Mouse (Mus musculus): ENCODE data around the gene Dip2a. TPM values are rescaled to one million over a fixed set of nuclear protein-coding genes. Genes with fewer than 3 reads are reported as not detected.

Dip2a gene
- polyA plus RNA-seq, 1 experiment from 2014 or later = 6.9 TPM

- no peak overlapping the region for H3K27ac ChIP-seq (replicated peaks)
- H3K9me3 ChIP-seq = no peaks in the 10 kb centered on the region
- DNase-seq (ENCODE audit: low spot score) = no peak
- H3K36me3 ChIP-seq (replicated peaks) = peaks cover 2% of the 10 kb centered on the region; the same call in 1 of the 2 replicates
- WGBS = 93% methylated on average over 7 of the region's 7 CpGs
- peaks cover 27% of the 10 kb centered on the region for H3K4me1 ChIP-seq
- H3K27me3 ChIP-seq (replicated peaks; ENCODE audit: low read depth, poor library complexity, severe bottlenecking) = no peaks in the 10 kb centered on the region
- H3K4me3 ChIP-seq = no peak overlapping the region
These were observed 87.9 kb downstream of the Dip2a start for GRCm38 (mm10) chr10:76257231-76257630.

GRCm38 (mm10) chr10:76255617-76256016, 89.5 kb downstream of the Dip2a start:
- H3K4me1 ChIP-seq = peaks cover 24% of the 10 kb centered on the region
- H3K36me3 ChIP-seq (replicated peaks) = no peaks in the 10 kb centered on the region
- H3K27ac ChIP-seq (replicated peaks) = no peak overlapping the region
- WGBS = 76% methylated on average over 6 of the region's 6 CpGs
- no peaks in the 10 kb centered on the region for H3K9me3 ChIP-seq
- DNase-seq (ENCODE audit: low spot score) = no peak
- H3K4me3 ChIP-seq = no peak overlapping the region
- no peaks in the 10 kb centered on the region for H3K27me3 ChIP-seq (replicated peaks; ENCODE audit: low read depth, poor library complexity, severe bottlenecking)

- Histone ChIP-seq H3K4me3 (no peak within 1 kb of the TSS), H3K27me3 (replicated peaks; ENCODE audit: low read depth, poor library complexity, severe bottlenecking) (no peaks in the 10 kb centered on the region), H3K27ac (replicated peaks) (no peak within 1 kb of the TSS), H3K9me3 (no peaks in the 10 kb centered on the region), H3K36me3 (replicated peaks) (no peaks in the 10 kb centered on the region), H3K4me1 (0 out of 2 replicates have a peak, but pooled peaks cover 7% of the 10 kb centered on the region)
- no peak for DNase-seq (ENCODE audit: low spot score)
- 71% methylated on average over 4 of the region's 4 CpGs for WGBS
These were observed 91.6 kb downstream of the Dip2a start, which contains the start of gene S100b for GRCm38 (mm10) chr10:76253536-76253935. Gene S100b (plus strand): TSS chr10:76253853.

- WGBS = 96% methylated on average over 1 of the region's 1 CpGs
These were observed 92.0 kb downstream of the Dip2a start for GRCm38 (mm10) chr10:76253079-76253478.

GRCm38 (mm10) chr10:76250870-76251269, 94.2 kb downstream of the Dip2a start:
- no peak for DNase-seq (ENCODE audit: low spot score)
- 78% methylated on average over 7 of the region's 7 CpGs for WGBS
- Histone ChIP-seq H3K27ac (replicated peaks) (no peak overlapping the region), H3K9me3 (no peaks in the 10 kb centered on the region), H3K4me3 (no peak overlapping the region), H3K36me3 (replicated peaks) (no peaks in the 10 kb centered on the region), H3K27me3 (replicated peaks; ENCODE audit: low read depth, poor library complexity, severe bottlenecking) (no peaks in the 10 kb centered on the region), H3K4me1 (peaks cover 20% of the 10 kb centered on the region)

More at GRCm38 (mm10) chr10:76253079-76253478, 92.0 kb downstream of the Dip2a start:
- H3K4me3 ChIP-seq = no peak overlapping the region
- no peaks in the 10 kb centered on the region for H3K36me3 ChIP-seq (replicated peaks)
- peaks cover 10% of the 10 kb centered on the region; the same call in 1 of the 2 replicates for H3K4me1 ChIP-seq
- DNase-seq (ENCODE audit: low spot score) = no peak
- H3K27me3 ChIP-seq (replicated peaks; ENCODE audit: low read depth, poor library complexity, severe bottlenecking) = no peaks in the 10 kb centered on the region
- no peaks in the 10 kb centered on the region for H3K9me3 ChIP-seq
- H3K27ac ChIP-seq (replicated peaks) = no peak overlapping the region

GRCm38 (mm10) chr10:76248647-76248968, 96.5 kb downstream of the Dip2a start:
- Histone ChIP-seq H3K27me3 (replicated peaks; ENCODE audit: low read depth, poor library complexity, severe bottlenecking) (no peaks in the 10 kb centered on the region), H3K4me1 (peaks cover 23% of the 10 kb centered on the region), H3K9me3 (no peaks in the 10 kb centered on the region), H3K4me3 (no peak overlapping the region), H3K36me3 (replicated peaks) (no peaks in the 10 kb centered on the region), H3K27ac (replicated peaks) (no peak overlapping the region; the same call in 1 of the 2 replicates)
- WGBS = 53% methylated on average over 5 of the region's 5 CpGs
- DNase-seq (ENCODE audit: low spot score) = no peak

GRCm38 (mm10) chr10:76247960-76248646, 97.0 kb downstream of the Dip2a start:
- WGBS = 43% methylated on average over 21 of the region's 21 CpGs
- no peak for DNase-seq (ENCODE audit: low spot score)
- no peaks in the 10 kb centered on the region for H3K27me3 ChIP-seq (replicated peaks; ENCODE audit: low read depth, poor library complexity, severe bottlenecking)
- no peak overlapping the region for H3K4me3 ChIP-seq
- H3K9me3 ChIP-seq = no peaks in the 10 kb centered on the region
- no peak overlapping the region; the same call in 1 of the 2 replicates for H3K27ac ChIP-seq (replicated peaks)
- H3K4me1 ChIP-seq = peaks cover 22% of the 10 kb centered on the region
- H3K36me3 ChIP-seq (replicated peaks) = no peaks in the 10 kb centered on the region

- H3K27ac ChIP-seq (replicated peaks) = no peak overlapping the region
- DNase-seq (ENCODE audit: low spot score) = no peak
- H3K36me3 ChIP-seq (replicated peaks) = no peaks in the 10 kb centered on the region
- 51% methylated on average over 4 of the region's 4 CpGs for WGBS
- no peak overlapping the region for H3K4me3 ChIP-seq
- no peaks in the 10 kb centered on the region for H3K9me3 ChIP-seq
- no peaks in the 10 kb centered on the region for H3K27me3 ChIP-seq (replicated peaks; ENCODE audit: low read depth, poor library complexity, severe bottlenecking)
- H3K4me1 ChIP-seq = peaks cover 22% of the 10 kb centered on the region
These were observed 98.5 kb downstream of the Dip2a start for GRCm38 (mm10) chr10:76246601-76247000.

GRCm38 (mm10) chr10:76245106-76245505, 100.0 kb downstream of the Dip2a start:
- DNase-seq (ENCODE audit: low spot score) = no peak
- H3K4me1 ChIP-seq = peaks cover 22% of the 10 kb centered on the region
- H3K27me3 ChIP-seq (replicated peaks; ENCODE audit: low read depth, poor library complexity, severe bottlenecking) = no peaks in the 10 kb centered on the region
- H3K4me3 ChIP-seq = no peak overlapping the region
- H3K36me3 ChIP-seq (replicated peaks) = no peaks in the 10 kb centered on the region
- no peak overlapping the region for H3K27ac ChIP-seq (replicated peaks)
- H3K9me3 ChIP-seq = no peaks in the 10 kb centered on the region
- WGBS = 72% methylated on average over 2 of the region's 2 CpGs

GRCm38 (mm10) chr10:76239401-76239800, 105.7 kb downstream of the Dip2a start:
- H3K9me3 ChIP-seq = no peaks in the 10 kb centered on the region
- H3K4me1 ChIP-seq = peaks cover 17% of the 10 kb centered on the region
- no peak overlapping the region for H3K4me3 ChIP-seq
- no peak for DNase-seq (ENCODE audit: low spot score)
- 76% methylated on average over 4 of the region's 4 CpGs for WGBS
- H3K27me3 ChIP-seq (replicated peaks; ENCODE audit: low read depth, poor library complexity, severe bottlenecking) = no peaks in the 10 kb centered on the region
- no peak overlapping the region for H3K27ac ChIP-seq (replicated peaks)
- H3K36me3 ChIP-seq (replicated peaks) = peaks cover 7% of the 10 kb centered on the region; the same call in 1 of the 2 replicates

- no peaks in the 10 kb centered on the region for H3K27me3 ChIP-seq (replicated peaks; ENCODE audit: low read depth, poor library complexity, severe bottlenecking)
- peak; percentile 96 for DNase-seq (ENCODE audit: low spot score)
- peak within 1 kb of the TSS; percentile 86 for H3K27ac ChIP-seq (replicated peaks)
- peak within 1 kb of the TSS; percentile 82 for H3K4me3 ChIP-seq
- H3K9me3 ChIP-seq = no peaks in the 10 kb centered on the region
- peaks cover 17% of the 10 kb centered on the region for H3K4me1 ChIP-seq
- peaks cover 7% of the 10 kb centered on the region; the same call in 1 of the 2 replicates for H3K36me3 ChIP-seq (replicated peaks)
- WGBS = under 1% methylated on average over 47 of the region's 47 CpGs
These were observed 107.5 kb downstream of the Dip2a start, which contains the start of gene Prmt2 for GRCm38 (mm10) chr10:76237341-76238225. Gene Prmt2 (minus strand): TSS chr10:76237865.

- Histone ChIP-seq H3K4me3 (no peak overlapping the region), H3K4me1 (no peaks in the 10 kb centered on the region), H3K9me3 (no peaks in the 10 kb centered on the region), H3K27me3 (replicated peaks; ENCODE audit: low read depth, poor library complexity, severe bottlenecking) (no peaks in the 10 kb centered on the region), H3K36me3 (replicated peaks) (peaks cover 17% of the 10 kb centered on the region), H3K27ac (replicated peaks) (no peak overlapping the region)
- 65% methylated on average over 1 of the region's 1 CpGs for WGBS
- no peak for DNase-seq (ENCODE audit: low spot score)
These were observed 115.5 kb downstream of the Dip2a start for GRCm38 (mm10) chr10:76229627-76230026.
